Mouse (Mus musculus) lung, postnatal 14 days (tissue): ENCODE measurements around the gene Nrip3.

Source experiments
- DNase-seq: peaks from one replicate; pipeline ENCODE4 v3.0.0; 2021

The Nrip3 gene

GRCm38 (mm10) chr7:109781470-109782203, at the start of gene Nrip3:
Gene Nrip3 (minus strand): TSS chr7:109782025.
- peak; percentile 74 for DNase-seq

DNA sequence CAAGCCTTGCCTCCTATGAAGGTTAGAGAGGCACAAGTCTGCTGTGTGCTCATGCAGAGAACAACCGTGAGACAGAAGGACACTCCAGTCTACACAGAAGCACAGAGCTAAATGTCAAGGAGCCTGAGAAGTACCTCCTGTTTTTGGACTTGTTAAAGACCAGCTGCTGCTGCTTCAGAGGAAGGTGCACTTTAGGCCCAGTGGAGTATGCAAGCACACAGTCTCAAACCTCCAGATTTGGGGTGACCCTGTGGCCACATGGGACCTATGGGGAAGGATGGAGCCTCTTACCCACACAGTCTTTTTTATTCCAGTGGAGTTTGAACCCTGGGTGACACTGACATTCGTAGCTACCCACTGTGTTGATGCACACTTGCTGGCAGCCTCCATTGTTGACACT, 49.6 kb upstream of the Nrip3 start:
- DNase-seq: no peak

DNA sequence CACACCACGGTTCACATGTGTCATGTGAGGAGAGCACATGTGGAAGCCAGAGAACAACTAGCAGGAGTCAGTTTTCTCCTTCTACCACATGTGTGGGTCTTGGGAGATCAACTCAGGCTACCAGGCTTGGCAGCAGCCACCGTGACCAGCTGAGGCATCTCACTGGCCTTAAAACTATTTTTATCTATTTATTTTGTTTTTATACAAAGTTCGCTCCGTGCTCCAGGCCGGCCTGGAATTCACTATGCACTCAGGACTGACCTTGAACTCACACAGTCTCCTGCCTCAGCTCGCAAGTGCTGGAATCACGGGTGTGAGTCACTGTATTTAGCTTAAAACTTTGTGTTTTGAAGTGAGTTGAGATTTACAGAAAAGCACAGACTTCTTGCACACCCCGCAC, 45.1 kb upstream of the Nrip3 start:
- DNase-seq: peak; percentile 43

GRCm38 (mm10) chr7:109825293-109825692, 43.5 kb upstream of the Nrip3 start:
- peak; percentile 35 for DNase-seq

GRCm38 (mm10) chr7:109818600-109818999, 36.8 kb upstream of the Nrip3 start:
- no peak for DNase-seq

GRCm38 (mm10) chr7:109817954-109818353, 36.1 kb upstream of the Nrip3 start:
- DNase-seq: no peak

DNA sequence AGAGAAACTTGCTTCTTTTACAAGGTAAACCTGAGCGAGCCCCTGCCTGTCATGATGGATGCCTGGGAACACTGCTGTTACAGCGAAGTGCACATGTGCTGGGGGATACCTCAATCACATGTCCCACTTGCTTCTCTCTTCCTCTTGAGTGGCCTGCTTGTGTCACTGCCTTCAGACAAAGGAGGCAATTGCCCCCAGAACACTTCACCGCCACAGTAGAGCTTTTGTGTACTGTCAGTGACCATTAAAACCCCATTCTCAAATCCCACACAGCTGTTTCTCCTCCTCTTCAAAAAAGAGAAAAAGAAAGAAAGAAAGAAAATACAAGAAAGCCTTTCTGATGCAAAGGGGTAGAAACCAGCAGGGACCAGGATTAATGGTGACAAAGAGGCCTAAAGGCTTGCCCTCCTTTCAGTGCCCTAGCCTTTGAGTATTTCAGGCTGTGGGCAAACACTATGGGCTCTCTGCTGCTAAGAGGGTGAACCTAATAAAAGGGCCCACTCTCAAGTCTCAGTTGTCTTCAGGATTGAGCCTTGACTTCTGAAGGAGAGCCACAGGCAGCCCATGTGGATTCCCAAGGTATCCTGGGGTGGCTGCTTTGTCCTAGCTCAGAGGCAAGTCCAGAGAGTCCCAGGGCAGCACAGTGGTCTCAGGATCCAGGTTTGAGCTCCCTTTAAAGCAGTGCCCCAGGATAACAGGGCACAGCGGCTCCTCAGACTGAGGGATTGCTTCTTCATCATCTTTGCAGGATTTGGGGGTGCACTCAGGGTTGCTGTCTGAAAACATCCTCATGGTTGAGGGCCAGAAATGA, 31.7 kb upstream of the Nrip3 start:
- no peak for DNase-seq

GRCm38 (mm10) chr7:109807616-109808485, 26.0 kb upstream of the Nrip3 start:
- DNase-seq: no peak

- peak; percentile 68 for DNase-seq
Measured at GRCm38 (mm10) chr7:109804843-109805242, 23.0 kb upstream of the Nrip3 start.

DNA sequence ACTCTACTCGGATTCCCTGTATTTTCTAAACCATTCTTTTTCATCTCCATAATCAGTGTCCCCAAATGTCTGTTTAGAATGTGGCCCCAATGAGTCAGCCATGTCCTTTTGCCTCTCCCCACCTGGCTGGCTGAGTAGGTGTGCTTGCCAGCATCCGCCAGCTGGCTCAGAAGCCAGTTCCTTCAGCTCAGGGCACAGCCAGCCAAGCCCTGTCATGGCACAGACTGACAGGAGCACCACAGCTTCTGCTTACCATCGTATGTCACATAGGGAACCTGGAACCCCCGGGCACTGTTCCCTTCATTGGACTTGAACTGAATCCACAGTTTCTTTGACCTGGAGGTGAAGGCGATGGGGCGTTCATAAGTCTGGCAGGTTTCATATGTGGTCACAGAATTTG, 22.5 kb upstream of the Nrip3 start:
- DNase-seq: no peak

DNA sequence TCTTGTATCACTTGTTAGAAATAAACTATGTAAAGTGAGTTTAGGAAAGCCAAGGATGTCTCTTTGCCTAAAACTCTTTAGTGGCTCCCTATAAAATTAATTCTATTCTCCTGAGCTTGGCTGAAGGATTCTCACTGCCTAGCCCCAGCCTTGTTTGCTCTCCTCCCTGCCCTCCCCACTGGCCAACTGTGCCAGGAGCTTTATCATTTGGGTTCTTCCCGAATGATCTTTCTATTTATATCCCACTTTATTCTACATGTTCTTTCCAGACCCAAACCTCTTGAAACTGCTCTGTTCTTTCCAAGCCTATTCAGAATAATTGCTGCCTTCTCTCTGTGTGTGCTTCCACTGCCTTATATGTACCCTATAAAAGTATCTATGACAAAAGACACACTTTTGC, 21.7 kb upstream of the Nrip3 start:
- DNase-seq: no peak

- no peak for DNase-seq
Measured at GRCm38 (mm10) chr7:109800626-109801025, 18.8 kb upstream of the Nrip3 start.

DNA sequence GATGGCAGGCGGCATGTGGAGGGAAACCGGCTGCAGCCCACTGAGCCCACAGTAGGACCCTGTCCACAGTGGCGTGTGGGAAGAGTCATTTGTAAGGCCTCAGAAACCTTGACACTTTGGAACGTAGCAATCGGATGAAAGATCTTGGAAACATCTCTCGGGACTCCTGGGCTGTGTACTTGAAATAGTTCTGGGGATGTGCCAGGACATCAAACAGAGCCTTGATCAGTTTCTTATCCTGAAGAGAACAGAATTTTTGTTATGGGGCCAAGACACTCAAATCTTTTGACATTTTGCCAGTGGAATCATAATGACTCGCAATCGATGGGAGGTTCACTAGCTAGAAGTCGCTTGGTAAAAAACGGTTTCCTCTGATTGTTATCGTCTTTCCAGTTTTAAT, 17.3 kb upstream of the Nrip3 start:
- peak; percentile 42 for DNase-seq

DNA sequence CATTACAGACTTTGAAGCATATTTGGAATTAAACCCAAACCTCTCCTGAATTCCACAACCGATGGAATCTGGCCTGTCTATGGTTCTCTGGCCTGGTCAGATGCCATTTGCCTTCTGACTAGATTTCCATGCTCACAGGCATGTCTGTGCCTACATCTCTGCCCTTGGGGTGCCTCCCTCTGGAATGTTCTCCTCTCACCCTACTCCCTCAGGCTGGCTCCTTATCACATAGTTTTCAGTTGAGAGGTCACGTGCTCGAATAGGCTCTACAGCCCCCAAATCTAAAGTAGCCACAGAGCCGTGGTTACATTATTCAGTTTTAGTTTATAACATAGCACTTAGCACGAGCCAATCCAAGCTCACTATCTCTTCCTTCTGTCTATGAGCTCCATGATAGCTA, 13.7 kb upstream of the Nrip3 start:
- DNase-seq: no peak

DNA sequence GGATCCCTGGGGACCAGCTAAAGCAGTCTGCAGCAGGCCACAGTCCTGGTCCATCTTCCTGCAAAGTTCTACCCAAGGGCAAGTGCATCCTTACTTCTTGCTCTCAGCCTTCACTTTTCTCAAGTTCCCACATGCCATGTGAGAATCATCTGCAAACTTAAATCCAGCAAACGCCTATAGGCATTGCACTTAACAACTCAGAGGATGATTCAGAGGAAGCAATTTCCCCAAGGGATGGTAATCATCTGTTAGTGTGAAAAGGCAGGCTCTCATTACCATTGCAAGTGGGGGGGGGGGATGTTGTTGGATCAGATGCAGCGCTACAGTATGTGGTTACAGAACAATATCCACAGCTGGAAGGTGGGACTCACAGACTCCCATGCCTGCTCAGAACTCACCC, 12.7 kb upstream of the Nrip3 start:
- no peak for DNase-seq

GRCm38 (mm10) chr7:109792759-109793158, 10.9 kb upstream of the Nrip3 start:
- DNase-seq: peak; percentile 71

DNA sequence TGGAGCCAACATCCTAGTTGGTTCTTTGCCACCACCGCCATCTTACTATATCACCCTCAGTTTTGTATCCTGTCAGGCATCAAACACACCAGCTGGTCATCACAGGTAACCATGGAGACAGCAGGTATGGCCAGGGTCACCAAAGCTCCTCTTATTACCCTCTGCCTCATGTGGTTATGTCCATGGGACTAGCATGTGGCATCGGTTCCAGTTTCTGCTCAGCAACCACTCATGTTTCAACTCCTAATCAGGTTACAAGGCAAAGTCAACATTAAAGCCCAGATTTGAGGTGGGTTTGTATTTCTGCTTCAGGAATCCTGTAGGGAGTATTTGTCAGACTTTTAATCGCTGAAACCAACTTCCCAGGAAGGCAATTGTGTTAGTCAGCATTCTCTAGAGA, 9.0 kb upstream of the Nrip3 start:
- no peak for DNase-seq

GRCm38 (mm10) chr7:109787860-109788259, 6.0 kb upstream of the Nrip3 start:
- no peak for DNase-seq

DNA sequence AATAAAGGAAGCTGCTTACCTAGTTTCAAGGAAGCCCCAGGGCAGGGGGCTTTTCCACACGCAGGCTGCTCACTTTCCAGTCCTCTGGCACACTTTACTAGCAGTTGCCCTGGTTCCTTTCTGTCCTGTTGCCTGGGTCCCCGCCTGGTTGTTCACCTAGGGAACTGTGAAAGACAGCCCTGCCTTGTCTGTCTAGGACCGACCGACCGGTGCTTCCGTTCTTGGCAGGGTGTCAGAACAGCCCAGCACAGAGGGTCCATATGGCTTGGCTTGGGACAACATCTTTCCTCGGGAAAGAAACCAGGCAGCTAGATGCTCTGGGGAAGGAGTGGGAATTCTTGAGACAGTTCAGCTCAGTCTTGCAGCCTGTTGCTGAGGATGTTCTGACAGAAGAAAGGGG, 1.5 kb upstream of the Nrip3 start:
- DNase-seq: no peak

GRCm38 (mm10) chr7:109781087-109781469, 747 bp downstream of the Nrip3 start:
- DNase-seq: no peak

GRCm38 (mm10) chr7:109772251-109772650, 9.6 kb downstream of the Nrip3 start:
- no peak for DNase-seq

- no peak for DNase-seq
Measured at GRCm38 (mm10) chr7:109768699-109769383, 13.0 kb downstream of the Nrip3 start.
